Mouse (Mus musculus): ENCODE data around the gene Cradd.

Gene Cradd

GRCm38 (mm10) chr10:95323393-95324277 is at the start of gene Cradd:
Cradd (minus strand) TSS chr10:95324133.
- DNase-seq (ENCODE audit: low spot score in 2 of 2) = peak; percentile 78 to 83

GRCm38 (mm10) chr10:95373340-95373739 is 49.4 kb upstream of the Cradd start:
- no peak for DNase-seq (ENCODE audit: low spot score in 2 of 2)

- DNase-seq (ENCODE audit: low spot score in 2 of 2) = peak; percentile 10 to 45
These were observed 48.0 kb upstream of the Cradd start for GRCm38 (mm10) chr10:95371942-95372341.

- DNase-seq (ENCODE audit: low spot score in 2 of 2) = no peak
These were observed 45.3 kb upstream of the Cradd start for GRCm38 (mm10) chr10:95369190-95369589.

- no peak for DNase-seq (ENCODE audit: low spot score in 2 of 2)
These were observed 44.2 kb upstream of the Cradd start for GRCm38 (mm10) chr10:95368151-95368550.

- DNase-seq (ENCODE audit: low spot score in 2 of 2) = no peak
These were observed 43.7 kb upstream of the Cradd start for GRCm38 (mm10) chr10:95367661-95368089.

- no peak for DNase-seq (ENCODE audit: low spot score in 2 of 2)
These were observed 43.3 kb upstream of the Cradd start for GRCm38 (mm10) chr10:95367241-95367640.

GRCm38 (mm10) chr10:95362326-95362725 is 38.4 kb upstream of the Cradd start:
- no peak for DNase-seq (ENCODE audit: low spot score in 2 of 2)

GRCm38 (mm10) chr10:95361260-95361841 is 37.4 kb upstream of the Cradd start:
- peak in 1 of 2 experiments; percentile 4 for DNase-seq (ENCODE audit: low spot score in 2 of 2)

- DNase-seq (ENCODE audit: low spot score in 2 of 2) = no peak
These were observed 36.1 kb upstream of the Cradd start for GRCm38 (mm10) chr10:95360048-95360447.

GRCm38 (mm10) chr10:95357721-95358120 is 33.8 kb upstream of the Cradd start:
- no peak for DNase-seq (ENCODE audit: low spot score in 2 of 2)

- no peak for DNase-seq (ENCODE audit: low spot score in 2 of 2)
These were observed 32.8 kb upstream of the Cradd start for GRCm38 (mm10) chr10:95356711-95357110.

GRCm38 (mm10) chr10:95355678-95356268 is 31.8 kb upstream of the Cradd start:
- no peak for DNase-seq (ENCODE audit: low spot score in 2 of 2)

GRCm38 (mm10) chr10:95354673-95355072 is 30.7 kb upstream of the Cradd start:
- DNase-seq (ENCODE audit: low spot score in 2 of 2) = no peak

- DNase-seq (ENCODE audit: low spot score in 2 of 2) = no peak
These were observed 30.1 kb upstream of the Cradd start for GRCm38 (mm10) chr10:95354047-95354446.

- no peak for DNase-seq (ENCODE audit: low spot score in 2 of 2)
These were observed 24.5 kb upstream of the Cradd start for GRCm38 (mm10) chr10:95348457-95348856.

GRCm38 (mm10) chr10:95347776-95348175 is 23.8 kb upstream of the Cradd start:
- DNase-seq (ENCODE audit: low spot score in 2 of 2) = no peak

GRCm38 (mm10) chr10:95342833-95343590 is 19.1 kb upstream of the Cradd start:
- DNase-seq (ENCODE audit: low spot score in 2 of 2) = no peak

GRCm38 (mm10) chr10:95340676-95341075 is 16.7 kb upstream of the Cradd start:
- DNase-seq (ENCODE audit: low spot score in 2 of 2) = no peak

GRCm38 (mm10) chr10:95337589-95337988 is 13.7 kb upstream of the Cradd start:
- DNase-seq (ENCODE audit: low spot score in 2 of 2) = no peak

- no peak for DNase-seq (ENCODE audit: low spot score in 2 of 2)
These were observed 13.0 kb upstream of the Cradd start for GRCm38 (mm10) chr10:95336781-95337544.

Data from urinary bladder, adult 18-20 months (tissue).